Mouse (Mus musculus): ENCODE results near the gene Pth1r. TPM values are rescaled to one million over a fixed set of nuclear protein-coding genes. Genes with fewer than 3 reads are reported as not detected.

Pth1r gene
- total RNA-seq (2014; rRNA removed) = 11.4 and 14.2 TPM in 2 replicates
- 7.8 and 8.7 TPM in 2 replicates for polyA plus RNA-seq (2015; fragmentation: Nextera tagmentation; extraction: Ambion mirVana)

GRCm38 (mm10) chr9:110746961-110747360, at the start of gene Pth1r:
Gene Pth1r, minus strand, starts transcription at chr9:110747145.
- Histone ChIP-seq H3K4me1 (ENCODE audit: insufficient read depth) (no peaks in the 10 kb centered on the region), H3K9ac (no peak within 1 kb of the TSS), H3K4me2 (ENCODE audit: low read depth) (no peak within 1 kb of the TSS), H3K27ac (ENCODE audit: low read depth, low read length) (no peak within 1 kb of the TSS), H3K9me3 (ENCODE audit: low read length) (no peaks in the 10 kb centered on the region), H3K36me3 (ENCODE audit: insufficient read depth) (no peaks in the 10 kb centered on the region), H3K4me3 (ENCODE audit: low read depth, low read length) (no peak within 1 kb of the TSS), H3K27me3 (ENCODE audit: insufficient read depth, low read length) (peaks cover 18% of the 10 kb centered on the region)
- WGBS = 64% methylated on average over 7 of the region's 7 CpGs
- no peak for TF ChIP-seq CTCF (IDR thresholded peaks at IDR 0.05; ENCODE audit: low read depth)
- DNase-seq = no peak
- ATAC-seq = no peak

GRCm38 (mm10) chr9:110790462-110790861, 43.5 kb upstream of the Pth1r start:
- H3K27me3 ChIP-seq (ENCODE audit: insufficient read depth, low read length) = no peaks in the 10 kb centered on the region
- H3K36me3 ChIP-seq (ENCODE audit: insufficient read depth) = no peaks in the 10 kb centered on the region
- H3K4me1 ChIP-seq (ENCODE audit: insufficient read depth) = no peaks in the 10 kb centered on the region
- H3K4me2 ChIP-seq (ENCODE audit: low read depth) = no peak overlapping the region
- no peak overlapping the region for H3K4me3 ChIP-seq (ENCODE audit: low read depth, low read length)
- H3K9ac ChIP-seq = no peak overlapping the region
- TF ChIP-seq CTCF (IDR thresholded peaks at IDR 0.05; ENCODE audit: low read depth) = no peak
- H3K9me3 ChIP-seq (ENCODE audit: low read length) = no peaks in the 10 kb centered on the region
- ATAC-seq (no peak), DNase-seq (no peak)
- WGBS = 67% methylated on average over 4 of the region's 4 CpGs
- no peak overlapping the region for H3K27ac ChIP-seq (ENCODE audit: low read depth, low read length)

- Histone ChIP-seq H3K4me2 (ENCODE audit: low read depth) (no peak overlapping the region), H3K9ac (no peak overlapping the region), H3K4me3 (ENCODE audit: low read depth, low read length) (no peak overlapping the region), H3K4me1 (ENCODE audit: insufficient read depth) (no peaks in the 10 kb centered on the region), H3K27me3 (ENCODE audit: insufficient read depth, low read length) (no peaks in the 10 kb centered on the region), H3K27ac (ENCODE audit: low read depth, low read length) (no peak overlapping the region), H3K36me3 (ENCODE audit: insufficient read depth) (no peaks in the 10 kb centered on the region), H3K9me3 (ENCODE audit: low read length) (no peaks in the 10 kb centered on the region)
- WGBS = 91% methylated on average over 3 of the region's 3 CpGs
- ATAC-seq (no peak), DNase-seq (no peak)
- TF ChIP-seq CTCF (IDR thresholded peaks at IDR 0.05; ENCODE audit: low read depth) = no peak
Measured at GRCm38 (mm10) chr9:110788169-110788568, 41.2 kb upstream of the Pth1r start.

- Histone ChIP-seq H3K36me3 (ENCODE audit: insufficient read depth) (no peaks in the 10 kb centered on the region), H3K4me1 (ENCODE audit: insufficient read depth) (no peaks in the 10 kb centered on the region), H3K4me2 (ENCODE audit: low read depth) (no peak overlapping the region), H3K9ac (no peak overlapping the region), H3K27ac (ENCODE audit: low read depth, low read length) (no peak overlapping the region), H3K4me3 (ENCODE audit: low read depth, low read length) (no peak overlapping the region), H3K9me3 (ENCODE audit: low read length) (no peaks in the 10 kb centered on the region), H3K27me3 (ENCODE audit: insufficient read depth, low read length) (no peaks in the 10 kb centered on the region; the same call in 1 of the 2 replicates)
- WGBS = 62% methylated on average over 1 of the region's 1 CpGs
- DNase-seq = no peak
- no peak for ATAC-seq
- no peak for TF ChIP-seq CTCF (IDR thresholded peaks at IDR 0.05; ENCODE audit: low read depth)
Measured at GRCm38 (mm10) chr9:110783611-110784010, 36.7 kb upstream of the Pth1r start.

GRCm38 (mm10) chr9:110781731-110782130, 34.8 kb upstream of the Pth1r start:
- no peak for DNase-seq
- H3K27ac ChIP-seq (ENCODE audit: low read depth, low read length) = peak overlapping the region; percentile 68
- peak overlapping the region; percentile 86 for H3K4me2 ChIP-seq (ENCODE audit: low read depth)
- H3K36me3 ChIP-seq (ENCODE audit: insufficient read depth) = no peaks in the 10 kb centered on the region
- no peaks in the 10 kb centered on the region for H3K4me1 ChIP-seq (ENCODE audit: insufficient read depth)
- WGBS = 2% methylated on average over 23 of the region's 23 CpGs
- no peak for TF ChIP-seq CTCF (IDR thresholded peaks at IDR 0.05; ENCODE audit: low read depth)
- peak overlapping the region; percentile 48 for H3K4me3 ChIP-seq (ENCODE audit: low read depth, low read length)
- H3K9me3 ChIP-seq (ENCODE audit: low read length) = no peaks in the 10 kb centered on the region
- H3K27me3 ChIP-seq (ENCODE audit: insufficient read depth, low read length) = no peaks in the 10 kb centered on the region; the same call in 1 of the 2 replicates
- peak overlapping the region; percentile 71 for H3K9ac ChIP-seq
- peak; percentile 42 for ATAC-seq

- H3K27me3 ChIP-seq (ENCODE audit: insufficient read depth, low read length) = no peaks in the 10 kb centered on the region; the same call in 1 of the 2 replicates
- peak; percentile 93 for TF ChIP-seq CTCF (IDR thresholded peaks at IDR 0.05; ENCODE audit: low read depth)
- 2% methylated on average over 43 of the region's 43 CpGs for WGBS
- H3K36me3 ChIP-seq (ENCODE audit: insufficient read depth) = no peaks in the 10 kb centered on the region
- peak overlapping the region; percentile 48 for H3K4me3 ChIP-seq (ENCODE audit: low read depth, low read length)
- peak; percentile 97 for ATAC-seq
- H3K27ac ChIP-seq (ENCODE audit: low read depth, low read length) = peak overlapping the region; percentile 68
- no peaks in the 10 kb centered on the region for H3K9me3 ChIP-seq (ENCODE audit: low read length)
- peak; percentile 95 for DNase-seq
- H3K9ac ChIP-seq = peak overlapping the region; percentile 71
- H3K4me2 ChIP-seq (ENCODE audit: low read depth) = peak overlapping the region; percentile 86
- no peaks in the 10 kb centered on the region for H3K4me1 ChIP-seq (ENCODE audit: insufficient read depth)
Measured at GRCm38 (mm10) chr9:110781256-110781721, 34.3 kb upstream of the Pth1r start.

GRCm38 (mm10) chr9:110779242-110779913, 32.4 kb upstream of the Pth1r start:
- Histone ChIP-seq H3K4me3 (ENCODE audit: low read depth, low read length) (no peak overlapping the region), H3K27me3 (ENCODE audit: insufficient read depth, low read length) (no peaks in the 10 kb centered on the region; the same call in 1 of the 2 replicates), H3K36me3 (ENCODE audit: insufficient read depth) (no peaks in the 10 kb centered on the region), H3K9ac (no peak overlapping the region), H3K27ac (ENCODE audit: low read depth, low read length) (no peak overlapping the region), H3K4me2 (ENCODE audit: low read depth) (no peak overlapping the region), H3K4me1 (ENCODE audit: insufficient read depth) (no peaks in the 10 kb centered on the region), H3K9me3 (ENCODE audit: low read length) (no peaks in the 10 kb centered on the region)
- DNase-seq (no peak), ATAC-seq (no peak)
- TF ChIP-seq CTCF (IDR thresholded peaks at IDR 0.05; ENCODE audit: low read depth) = peak; percentile 31; the same call in 1 of the 2 replicates
- WGBS = 58% methylated on average over 5 of the region's 5 CpGs

Data from forebrain, postnatal 0 days (tissue).